Mouse (Mus musculus) forebrain, embryonic 14.5 days (tissue): ENCODE measurements around the gene Gm12185. TPM values are rescaled to one million over a fixed set of nuclear protein-coding genes. Genes with fewer than 3 reads are reported as not detected.
"Not testable (repeated sequence)": the region's sequence is repeated elsewhere in the genome, so short reads cannot be mapped to it uniquely, and the experiment has no call there.

Experiments
- ATAC-seq: fragments of 200-750 bp; cut with Nextera tagmentation; 2 replicates; pipeline ENCODE4 v1.8.0; 2017; ENCODE audit warnings: mild to moderate bottlenecking, moderate library complexity
- DNase-seq: peaks from one replicate; pipeline ENCODE4 v3.0.0-alpha.2; 2015; ENCODE audit warnings: low spot score
- H3K27ac ChIP-seq: fragments of 300-500 bp; sonication (generic); 2 replicates; pipeline ENCODE4 v1.5.1; 2014; ENCODE audit warnings: low read depth, mild to moderate bottlenecking, control low read depth, low read length, moderate library complexity
- H3K27me3 ChIP-seq: fragments of 300-500 bp; sonication (generic); replicated peaks from 2 replicates; pipeline ENCODE4 v1.6.1; 2014; ENCODE audit warnings: low read length, control low read depth, mixed read lengths; ENCODE audit not compliant: control insufficient read depth, insufficient read depth
- H3K36me3 ChIP-seq: fragments of 300-500 bp; sonication (generic); 2 replicates; pipeline ENCODE4 v1.6.1; 2014; ENCODE audit warnings: low read length, control low read depth; ENCODE audit not compliant: control insufficient read depth, insufficient read depth
- H3K4me1 ChIP-seq: fragments of 300-500 bp; sonication (generic); 2 replicates; pipeline ENCODE4 v1.6.1; 2014; ENCODE audit warnings: antibody characterized with exemption, low read length, control low read depth; ENCODE audit not compliant: control insufficient read depth, insufficient read depth
- H3K4me2 ChIP-seq: fragments of 300-500 bp; sonication (generic); 2 replicates; pipeline ENCODE4 v1.6.1; 2014; ENCODE audit warnings: mild to moderate bottlenecking, control low read depth, low read length
- H3K4me3 ChIP-seq: fragments of 300-500 bp; sonication (generic); 2 replicates; pipeline ENCODE4 v1.5.1; 2014; ENCODE audit warnings: low read depth, low read length, control low read depth
- H3K9ac ChIP-seq: fragments of 300-500 bp; sonication (generic); 2 replicates; pipeline ENCODE4 v1.6.1; 2014; ENCODE audit warnings: mild to moderate bottlenecking, low read length, control low read depth, moderate library complexity
- H3K9me3 ChIP-seq: fragments of 300-500 bp; sonication (generic); replicated peaks from 2 replicates; pipeline ENCODE4 v1.6.1; 2016; ENCODE audit warnings: low read length, control low read depth, mixed read lengths; ENCODE audit not compliant: control insufficient read depth
- WGBS: fragments of 180-500 bp; shearing (Covaris S2); extraction: QIAGEN DNeasy Blood & Tissue Kit; methylation state at CpG from one replicate; pipeline ENCODE4 v1.1.7; 2014; 5-methylcytosine and 5-hydroxymethylcytosine counted together
- polyA plus RNA-seq: library from polyadenylated mRNA; unstranded; fragments of >200 nt; fragmentation: Nextera tagmentation; extraction: Ambion mirVana; gene quantifications from 2 replicates; pipeline ENCODE4 v1.2.1, GENCODE M21; 2014

Gene Gm12185
- polyA plus RNA-seq, 1 experiment from 2014 or later = not detected

DNA sequence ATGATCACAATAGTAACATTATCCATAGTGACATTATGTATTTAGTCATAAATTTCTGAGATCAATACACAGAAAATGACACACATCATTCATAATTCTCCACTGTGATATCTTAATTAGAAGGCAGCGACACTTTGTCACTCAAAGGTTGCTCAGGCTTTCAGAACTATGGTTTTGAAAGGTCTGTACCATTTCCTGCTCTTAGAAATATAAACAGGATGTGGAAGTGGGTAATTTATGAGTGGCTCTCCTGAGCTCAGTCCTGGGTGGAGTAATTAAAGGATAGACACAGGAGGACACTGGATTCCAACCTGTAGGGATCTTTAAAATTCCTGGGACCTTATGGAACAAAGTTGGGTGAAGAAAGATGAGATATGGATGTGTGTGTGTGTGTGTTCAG is 58.6 kb downstream of the Gm12185 start:
- ATAC-seq, H3K9ac ChIP-seq, H3K9me3 ChIP-seq, H3K4me3 ChIP-seq, DNase-seq, H3K4me2 ChIP-seq, H3K4me1 ChIP-seq, H3K27me3 ChIP-seq, H3K27ac ChIP-seq, H3K36me3 ChIP-seq: not testable (repeated sequence)
- 81% methylated on average over 1 of the region's 1 CpGs for WGBS

GRCm38 (mm10) chr11:48928068-48928467 is 64.0 kb downstream of the Gm12185 start:
- not testable (repeated sequence) for H3K36me3 ChIP-seq, H3K4me1 ChIP-seq, H3K4me3 ChIP-seq, DNase-seq, H3K9ac ChIP-seq, ATAC-seq, H3K27ac ChIP-seq, H3K27me3 ChIP-seq, H3K4me2 ChIP-seq, H3K9me3 ChIP-seq
- WGBS = 97% methylated on average over 1 of the region's 1 CpGs

GRCm38 (mm10) chr11:48926437-48926836 is 65.6 kb downstream of the Gm12185 start:
- not testable (repeated sequence) for H3K36me3 ChIP-seq, H3K27me3 ChIP-seq, H3K4me2 ChIP-seq, H3K9me3 ChIP-seq, DNase-seq, H3K4me3 ChIP-seq, H3K27ac ChIP-seq, H3K9ac ChIP-seq, H3K4me1 ChIP-seq, ATAC-seq

DNA sequence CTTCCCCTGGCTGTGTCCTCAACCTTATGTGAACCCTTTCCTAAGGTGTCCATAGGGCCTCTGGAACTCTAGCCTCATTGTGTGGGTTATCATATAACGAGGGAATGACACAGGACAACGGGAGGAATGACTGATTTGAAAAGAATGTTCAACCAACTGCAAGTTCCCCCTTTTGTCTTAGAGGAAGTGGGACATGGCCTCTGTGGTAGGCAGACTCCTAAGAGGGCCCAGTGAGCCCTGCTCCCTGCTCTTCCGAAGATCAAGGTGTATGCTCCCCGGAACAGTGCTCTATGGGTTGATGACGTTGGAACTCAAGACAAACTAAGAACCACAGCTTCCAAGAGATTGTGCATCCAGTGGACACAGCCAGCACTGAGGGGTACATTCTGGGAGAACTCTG is 68.2 kb downstream of the Gm12185 start:
- not testable (repeated sequence) for H3K4me2 ChIP-seq, H3K36me3 ChIP-seq, ATAC-seq, H3K4me3 ChIP-seq, DNase-seq, H3K9me3 ChIP-seq, H3K27ac ChIP-seq, H3K27me3 ChIP-seq, H3K9ac ChIP-seq, H3K4me1 ChIP-seq
- WGBS = 80% methylated on average over 5 of the region's 5 CpGs

DNA sequence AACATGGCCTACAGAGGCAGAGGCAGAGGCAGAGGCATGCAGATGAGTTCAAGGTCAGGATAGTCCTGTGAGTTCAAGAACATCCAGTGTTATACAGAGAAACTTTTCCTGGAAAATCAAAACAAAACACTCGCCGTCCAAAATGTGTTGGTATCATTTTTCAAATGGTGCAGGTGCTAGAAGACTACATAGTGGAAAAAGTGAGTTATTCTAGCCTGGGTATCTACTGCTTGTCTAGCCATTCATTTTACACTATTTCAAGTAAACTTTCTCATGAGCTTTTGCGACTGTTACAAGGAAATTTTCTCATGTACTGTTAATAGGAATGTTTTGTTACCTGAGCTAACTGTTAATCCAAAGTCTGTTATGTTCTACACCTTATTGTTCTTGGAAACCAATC is 73.6 kb downstream of the Gm12185 start:
- Histone ChIP-seq H3K27me3 (no peaks in the 10 kb centered on the region), H3K4me2 (no peak overlapping the region), H3K9me3 (no peaks in the 10 kb centered on the region), H3K9ac (no peak overlapping the region), H3K36me3 (no peaks in the 10 kb centered on the region), H3K4me3 (no peak overlapping the region), H3K27ac (no peak overlapping the region), H3K4me1 (no peaks in the 10 kb centered on the region)
- ATAC-seq (no peak), DNase-seq (no peak)
- 94% methylated on average over 3 of the region's 3 CpGs for WGBS

GRCm38 (mm10) chr11:48913611-48914010 is 78.4 kb downstream of the Gm12185 start:
- Histone ChIP-seq H3K36me3 (no peaks in the 10 kb centered on the region), H3K9ac (no peak overlapping the region), H3K27ac (no peak overlapping the region), H3K9me3 (no peaks in the 10 kb centered on the region), H3K4me3 (no peak overlapping the region), H3K27me3 (no peaks in the 10 kb centered on the region), H3K4me1 (no peaks in the 10 kb centered on the region), H3K4me2 (no peak overlapping the region)
- ATAC-seq (no peak), DNase-seq (no peak)
- 96% methylated on average over 1 of the region's 1 CpGs for WGBS

DNA sequence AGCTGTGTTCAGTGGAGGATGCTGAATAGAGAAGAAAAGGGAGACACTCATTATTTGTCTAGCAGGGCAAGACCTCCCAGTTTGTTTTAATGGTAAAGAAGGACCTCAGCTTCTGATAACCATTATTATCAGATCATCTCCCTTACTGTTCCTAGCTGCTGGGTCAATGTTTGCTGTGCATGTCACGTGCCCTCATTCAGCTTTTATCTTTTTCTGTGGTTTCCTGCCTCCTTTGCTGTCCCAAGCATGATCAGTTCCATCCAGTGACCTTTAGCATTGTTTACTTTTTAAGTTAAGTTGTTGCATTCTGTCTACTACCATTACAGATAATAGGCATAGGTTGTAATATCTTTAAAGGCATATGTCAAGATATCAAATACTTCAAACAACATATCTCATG is 83.6 kb downstream of the Gm12185 start:
- Histone ChIP-seq H3K9ac (no peak overlapping the region), H3K9me3 (no peaks in the 10 kb centered on the region), H3K27ac (no peak overlapping the region), H3K4me1 (no peaks in the 10 kb centered on the region), H3K27me3 (no peaks in the 10 kb centered on the region), H3K4me2 (no peak overlapping the region), H3K4me3 (no peak overlapping the region), H3K36me3 (no peaks in the 10 kb centered on the region)
- DNase-seq (no peak), ATAC-seq (no peak)
- 43% methylated on average over 1 of the region's 1 CpGs for WGBS

GRCm38 (mm10) chr11:48902021-48902420 is 90.0 kb downstream of the Gm12185 start, which contains the start of gene Gm5431:
Gm5431 (minus strand) TSS chr11:48902214.
- Histone ChIP-seq H3K4me3 (no peak within 1 kb of the TSS), H3K4me1 (no peaks in the 10 kb centered on the region), H3K4me2 (no peak within 1 kb of the TSS), H3K9me3 (no peaks in the 10 kb centered on the region), H3K36me3 (no peaks in the 10 kb centered on the region), H3K27me3 (no peaks in the 10 kb centered on the region), H3K9ac (no peak within 1 kb of the TSS), H3K27ac (no peak within 1 kb of the TSS)
- ATAC-seq (no peak), DNase-seq (no peak)
- 72% methylated on average over 2 of the region's 2 CpGs for WGBS

DNA sequence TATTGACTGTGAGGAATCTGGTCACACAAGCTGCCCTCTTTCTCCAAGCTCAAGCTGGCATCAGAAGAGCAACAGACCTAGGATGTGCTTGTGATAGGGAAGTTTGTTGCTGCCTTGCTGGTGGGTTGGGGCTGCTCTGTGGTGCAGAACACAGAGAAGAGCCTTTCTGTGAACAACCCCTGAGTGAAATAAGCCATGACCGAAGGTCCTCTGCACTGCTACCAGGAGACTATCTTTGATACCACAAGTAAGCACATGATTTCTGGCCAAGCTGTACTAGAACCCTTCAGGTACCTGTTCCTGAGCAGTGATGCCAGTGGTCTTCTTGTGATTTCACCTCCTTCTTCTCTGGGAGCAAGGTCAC is 90.5 kb downstream of the Gm12185 start:
- H3K27ac ChIP-seq, H3K4me1 ChIP-seq, H3K4me2 ChIP-seq, H3K27me3 ChIP-seq, DNase-seq, H3K9me3 ChIP-seq, ATAC-seq, H3K36me3 ChIP-seq, H3K9ac ChIP-seq, H3K4me3 ChIP-seq: not testable (repeated sequence)
- 90% methylated on average over 1 of the region's 1 CpGs for WGBS
